Mouse (Mus musculus) stomach, embryonic 16.5 days (tissue): Measurements from ENCODE around the gene 4930447C04Rik. TPM values are rescaled to one million over a fixed set of nuclear protein-coding genes. Genes with fewer than 3 reads are reported as not detected.

Experiments used
- ATAC-seq: fragments of 200-750 bp; cut with Nextera tagmentation; 2 replicates; pipeline ENCODE4 v1.8.0; 2017; ENCODE audit warnings: moderate number of reproducible peaks, moderate TSS enrichment; ENCODE audit not compliant: insufficient read depth, low FRiP score
- H3K27ac ChIP-seq: fragments of 300-500 bp; sonication (generic); 2 replicates; pipeline ENCODE4 v1.5.1; 2014; ENCODE audit warnings: low read length
- H3K27me3 ChIP-seq: fragments of 300-500 bp; sonication (generic); 2 replicates; pipeline ENCODE4 v1.6.1; 2014; ENCODE audit warnings: low read length, control low read depth, mixed read lengths; ENCODE audit not compliant: control insufficient read depth, insufficient read depth
- H3K36me3 ChIP-seq: fragments of 300-500 bp; sonication (generic); 2 replicates; pipeline ENCODE4 v1.6.1; 2014; ENCODE audit warnings: low read length; ENCODE audit not compliant: control insufficient read depth, insufficient read depth
- H3K4me1 ChIP-seq: fragments of 300-500 bp; sonication (generic); 2 replicates; pipeline ENCODE4 v1.6.1; 2014; ENCODE audit warnings: low read length, control low read depth, mixed read lengths; ENCODE audit not compliant: control insufficient read depth, insufficient read depth
- H3K4me2 ChIP-seq: fragments of 300-500 bp; sonication (generic); 2 replicates; pipeline ENCODE4 v1.6.1; 2014; ENCODE audit warnings: low read depth, low read length, mixed read lengths
- H3K4me3 ChIP-seq: fragments of 300-500 bp; sonication (generic); replicated peaks from 2 replicates; pipeline ENCODE4 v1.5.1; 2014; ENCODE audit warnings: mild to moderate bottlenecking, low read length
- H3K9ac ChIP-seq: fragments of 300-500 bp; sonication (generic); 2 replicates; pipeline ENCODE4 v1.6.1; 2014; ENCODE audit warnings: low read length
- H3K9me3 ChIP-seq: fragments of 300-500 bp; sonication (generic); replicated peaks from 2 replicates; pipeline ENCODE4 v1.6.1; 2016; ENCODE audit warnings: low read length, control low read depth; ENCODE audit not compliant: control insufficient read depth
- WGBS: fragments of 180-500 bp; shearing (Covaris S2); extraction: QIAGEN DNeasy Blood & Tissue Kit; methylation state at CpG from one replicate; pipeline ENCODE4 v1.1.7; 2014; 5-methylcytosine and 5-hydroxymethylcytosine counted together
- polyA plus RNA-seq: library from polyadenylated mRNA; unstranded; fragments of >200 nt; fragmentation: Nextera tagmentation; extraction: Ambion mirVana; gene quantifications from 2 replicates; pipeline ENCODE4 v1.2.1, GENCODE M21; 2015

Gene 4930447C04Rik
- polyA plus RNA-seq, 1 experiment from 2014 or later = 1.7 TPM

- ATAC-seq = no peak
- WGBS = 78% methylated on average over 7 of the region's 7 CpGs
Observed at GRCm38 (mm10) chr12:72967541-72967940, 27.0 kb upstream of the 4930447C04Rik start.

DNA sequence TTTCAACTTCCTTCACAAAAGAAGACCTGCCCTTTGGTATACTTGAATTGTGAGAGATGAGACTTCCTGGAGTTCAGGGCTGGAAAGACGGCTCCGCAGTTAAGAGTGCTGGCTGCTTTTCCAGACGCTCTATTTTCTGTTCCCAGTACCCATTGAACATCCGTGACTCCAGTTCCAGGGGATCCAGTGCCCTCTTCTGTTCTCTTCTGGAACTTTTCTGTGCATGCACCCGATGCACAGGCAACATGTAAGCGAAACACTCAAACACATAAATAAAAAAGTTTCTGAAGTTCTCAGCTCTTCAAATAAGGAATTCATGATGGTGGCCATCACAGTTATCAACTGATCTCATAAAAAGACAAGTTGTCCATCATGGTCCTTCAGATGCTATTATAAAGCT, 22.2 kb upstream of the 4930447C04Rik start:
- Histone ChIP-seq H3K4me2 (no peak overlapping the region), H3K9me3 (no peaks in the 10 kb centered on the region), H3K36me3 (no peaks in the 10 kb centered on the region), H3K4me1 (no peaks in the 10 kb centered on the region), H3K27ac (no peak overlapping the region), H3K9ac (no peak overlapping the region), H3K27me3 (no peaks in the 10 kb centered on the region), H3K4me3 (no peak overlapping the region)
- no peak for ATAC-seq
- WGBS = 61% methylated on average over 6 of the region's 6 CpGs

More at GRCm38 (mm10) chr12:72967541-72967940, 27.0 kb upstream of the 4930447C04Rik start:
- H3K27me3 ChIP-seq = peaks cover 4% of the 10 kb centered on the region; the same call in 1 of the 2 replicates
- H3K27ac ChIP-seq = no peak overlapping the region
- H3K9me3 ChIP-seq = no peaks in the 10 kb centered on the region
- H3K9ac ChIP-seq = no peak overlapping the region
- H3K36me3 ChIP-seq = no peaks in the 10 kb centered on the region
- H3K4me3 ChIP-seq = no peak overlapping the region
- H3K4me2 ChIP-seq = no peak overlapping the region
- no peaks in the 10 kb centered on the region for H3K4me1 ChIP-seq

DNA sequence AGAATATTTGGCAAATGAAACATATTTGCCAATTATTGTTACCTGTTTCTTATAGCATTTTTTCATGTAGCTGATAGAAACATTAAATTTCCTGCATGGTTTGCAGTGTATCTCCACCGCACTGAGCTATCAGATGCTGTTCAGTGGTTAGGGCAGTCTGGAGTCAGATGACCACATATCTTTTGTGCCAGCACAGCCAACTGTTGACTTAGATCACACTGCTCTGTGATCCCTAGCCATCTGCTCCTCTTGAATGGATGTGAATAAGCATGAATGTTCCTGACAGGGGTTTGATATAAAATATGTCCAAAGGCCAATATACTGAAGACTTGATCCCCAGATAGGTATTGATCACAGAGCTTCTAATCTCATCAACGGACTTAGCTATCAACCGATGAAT, 17.9 kb upstream of the 4930447C04Rik start:
- Histone ChIP-seq H3K9ac (no peak overlapping the region), H3K4me2 (no peak overlapping the region), H3K27ac (no peak overlapping the region), H3K27me3 (no peaks in the 10 kb centered on the region), H3K9me3 (no peaks in the 10 kb centered on the region), H3K36me3 (no peaks in the 10 kb centered on the region), H3K4me1 (no peaks in the 10 kb centered on the region), H3K4me3 (no peak overlapping the region)
- WGBS = 86% methylated on average over 3 of the region's 3 CpGs
- ATAC-seq = no peak

- H3K9ac ChIP-seq = no peak overlapping the region
- H3K4me2 ChIP-seq = no peak overlapping the region
- no peaks in the 10 kb centered on the region for H3K36me3 ChIP-seq
- WGBS = 65% methylated on average over 6 of the region's 6 CpGs
- no peaks in the 10 kb centered on the region for H3K9me3 ChIP-seq
- no peaks in the 10 kb centered on the region for H3K27me3 ChIP-seq
- no peak overlapping the region for H3K27ac ChIP-seq
- no peak overlapping the region for H3K4me3 ChIP-seq
- ATAC-seq = no peak
- H3K4me1 ChIP-seq = no peaks in the 10 kb centered on the region
Observed at GRCm38 (mm10) chr12:72957829-72958424, 17.4 kb upstream of the 4930447C04Rik start.

DNA sequence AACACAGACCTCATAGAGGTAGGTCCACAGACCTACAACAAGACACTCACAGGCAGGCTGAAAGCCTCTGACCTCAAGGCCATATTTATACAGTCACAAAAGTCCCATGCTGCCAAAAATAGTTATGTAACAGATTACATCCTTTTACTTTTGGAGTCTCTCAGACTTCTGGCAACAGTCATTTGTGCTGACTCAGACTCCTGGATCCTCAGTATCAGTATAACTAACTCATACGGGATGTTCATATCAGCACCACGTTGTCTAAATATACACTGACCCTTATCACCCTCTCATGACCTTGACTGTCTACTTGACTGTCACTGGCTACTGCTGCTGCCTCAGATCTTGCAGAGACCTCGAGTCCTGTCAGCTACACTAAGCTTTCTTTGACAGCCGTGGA, 14.3 kb upstream of the 4930447C04Rik start:
- ATAC-seq = no peak
- H3K4me3 ChIP-seq = no peak overlapping the region
- WGBS = 43% methylated on average over 4 of the region's 4 CpGs
- H3K27me3 ChIP-seq = peaks cover 4% of the 10 kb centered on the region; the same call in 1 of the 2 replicates
- no peak overlapping the region for H3K4me2 ChIP-seq
- no peak overlapping the region for H3K27ac ChIP-seq
- H3K4me1 ChIP-seq = no peaks in the 10 kb centered on the region
- H3K9ac ChIP-seq = no peak overlapping the region
- H3K36me3 ChIP-seq = no peaks in the 10 kb centered on the region
- no peaks in the 10 kb centered on the region for H3K9me3 ChIP-seq

- H3K9ac ChIP-seq = no peak overlapping the region
- 83% methylated on average over 5 of the region's 5 CpGs for WGBS
- no peaks in the 10 kb centered on the region for H3K4me1 ChIP-seq
- H3K4me2 ChIP-seq = no peak overlapping the region
- no peak overlapping the region for H3K27ac ChIP-seq
- ATAC-seq = no peak
- no peaks in the 10 kb centered on the region for H3K9me3 ChIP-seq
- H3K36me3 ChIP-seq = no peaks in the 10 kb centered on the region
- H3K27me3 ChIP-seq = peaks cover 11% of the 10 kb centered on the region
- no peak overlapping the region for H3K4me3 ChIP-seq
Observed at GRCm38 (mm10) chr12:72953858-72954257, 13.3 kb upstream of the 4930447C04Rik start.

GRCm38 (mm10) chr12:72953089-72953488, 12.5 kb upstream of the 4930447C04Rik start:
- Histone ChIP-seq H3K27me3 (peaks cover 14% of the 10 kb centered on the region), H3K4me3 (no peak overlapping the region), H3K4me1 (no peaks in the 10 kb centered on the region), H3K9me3 (no peaks in the 10 kb centered on the region), H3K9ac (no peak overlapping the region), H3K36me3 (no peaks in the 10 kb centered on the region), H3K4me2 (no peak overlapping the region), H3K27ac (no peak overlapping the region)
- WGBS = 81% methylated on average over 5 of the region's 5 CpGs
- ATAC-seq = no peak

DNA sequence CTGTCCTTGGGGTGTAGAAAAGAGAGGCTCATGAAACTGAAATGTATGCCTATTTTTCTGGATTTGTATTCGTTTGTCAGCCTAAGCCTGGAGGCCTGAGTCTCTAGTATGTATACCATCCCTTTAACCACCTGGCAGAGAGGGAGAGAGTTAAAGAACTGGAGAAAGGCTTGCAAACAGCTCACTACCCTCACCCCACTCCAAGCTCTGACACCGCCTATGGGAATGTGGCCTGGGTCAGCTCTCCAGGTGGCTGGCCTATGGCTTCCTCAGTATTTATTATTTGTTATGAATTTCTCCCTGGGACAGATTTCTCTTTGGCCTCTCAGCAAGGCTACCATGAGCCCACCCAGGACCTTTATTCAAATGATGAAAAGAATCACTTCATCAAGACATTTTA, 6.8 kb upstream of the 4930447C04Rik start:
- Histone ChIP-seq H3K27me3 (peaks cover 62% of the 10 kb centered on the region), H3K4me3 (no peak overlapping the region), H3K9me3 (no peaks in the 10 kb centered on the region), H3K4me2 (no peak overlapping the region), H3K36me3 (no peaks in the 10 kb centered on the region), H3K4me1 (0 out of 2 replicates have a peak, but pooled peaks cover 10% of the 10 kb centered on the region), H3K9ac (no peak overlapping the region), H3K27ac (no peak overlapping the region)
- 18% methylated on average over 2 of the region's 2 CpGs for WGBS
- ATAC-seq = no peak

DNA sequence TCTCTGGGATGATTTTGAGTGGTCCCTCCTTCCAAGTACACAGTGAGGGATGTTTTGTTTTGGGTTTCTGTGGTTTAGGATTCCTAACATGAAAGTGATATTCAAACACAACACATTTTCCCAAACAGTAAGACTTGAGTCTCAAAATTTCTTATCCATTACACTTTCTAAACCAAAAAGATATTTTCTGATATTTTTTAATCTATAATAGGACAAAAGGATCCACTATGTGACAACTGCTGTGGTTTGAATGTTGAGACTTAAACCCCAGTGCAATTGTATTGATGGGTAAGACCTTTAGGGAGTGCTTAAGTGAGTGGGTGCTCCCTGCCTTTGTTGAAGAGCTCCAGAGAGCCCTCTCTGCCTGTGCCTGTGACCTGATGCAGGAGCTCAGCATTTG, 6.2 kb upstream of the 4930447C04Rik start:
- 0 out of 2 replicates have a peak, but pooled peaks cover 10% of the 10 kb centered on the region for H3K4me1 ChIP-seq
- no peak overlapping the region for H3K4me3 ChIP-seq
- peaks cover 68% of the 10 kb centered on the region for H3K27me3 ChIP-seq
- no peak for ATAC-seq
- H3K9me3 ChIP-seq = no peaks in the 10 kb centered on the region
- H3K9ac ChIP-seq = no peak overlapping the region
- no peaks in the 10 kb centered on the region for H3K36me3 ChIP-seq
- no peak overlapping the region for H3K4me2 ChIP-seq
- no peak overlapping the region for H3K27ac ChIP-seq
